Mouse (Mus musculus) WW6 (cell line): Measurements from ENCODE around the gene Gm20696.

ENCODE experiments used
- DNase-seq: peaks from one replicate; pipeline ENCODE4 v3.0.0-alpha.2; 2013; ENCODE audit warnings: low read depth, low spot score

The Gm20696 gene

GRCm38 (mm10) chr6:99211663-99212333 is 454.8 kb downstream of the Gm20696 start:
- DNase-seq, result no peak

GRCm38 (mm10) chr6:99210161-99210560 is 456.4 kb downstream of the Gm20696 start:
- no peak for DNase-seq
